Mouse (Mus musculus) yolk sac, embryonic 10.5 days (tissue): ENCODE results near the gene Shc3.
A peak's percentile ranks its signal among the peaks of the same experiment; 100 is the strongest.

Experiments used
- DNase-seq: peaks from one replicate; pipeline ENCODE4 v3.0.0-alpha.2; 2017; ENCODE audit warnings: low spot score

The Shc3 gene

DNA sequence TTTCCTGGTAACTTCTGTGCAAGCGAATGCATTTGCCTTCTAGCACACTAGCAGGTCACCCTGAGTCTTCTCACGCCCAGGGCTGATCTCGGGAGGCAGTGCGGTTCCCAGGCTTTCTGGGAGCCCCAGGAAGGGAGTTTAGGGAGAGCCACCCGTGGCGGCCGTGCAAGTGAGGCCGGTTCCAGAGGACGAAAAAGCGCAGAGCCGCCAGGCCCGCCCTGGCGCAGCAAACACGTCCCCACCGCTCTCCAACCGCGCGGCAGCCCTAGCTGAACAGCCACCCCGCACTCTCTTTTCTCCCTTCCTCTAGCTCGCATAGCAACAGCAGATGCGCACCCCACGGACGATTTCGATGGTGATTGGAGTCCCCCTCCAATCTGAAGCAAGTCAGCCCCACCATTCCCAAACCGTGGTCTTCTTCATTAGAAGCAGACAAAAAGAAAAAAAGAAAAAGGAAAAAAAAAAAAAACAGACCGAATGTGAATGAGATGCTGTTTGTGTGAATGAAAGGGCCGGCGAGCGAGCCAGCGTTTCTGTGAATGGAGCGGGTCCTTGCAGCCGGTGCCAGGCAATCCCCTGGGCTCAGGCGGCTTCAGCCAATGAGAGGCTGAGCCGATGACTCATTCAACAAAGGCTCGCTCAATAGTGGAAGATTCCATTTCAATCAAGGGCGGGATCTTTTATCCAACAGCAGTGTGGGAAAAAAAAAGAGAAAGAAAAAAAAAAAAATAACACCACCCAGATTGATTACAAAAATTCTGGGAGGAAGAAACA, at the start of gene Shc3:
Gene Shc3, minus strand, starts transcription at position 509 of the 774 bp plus-strand sequence.
- peak; percentile 30 for DNase-seq

DNA sequence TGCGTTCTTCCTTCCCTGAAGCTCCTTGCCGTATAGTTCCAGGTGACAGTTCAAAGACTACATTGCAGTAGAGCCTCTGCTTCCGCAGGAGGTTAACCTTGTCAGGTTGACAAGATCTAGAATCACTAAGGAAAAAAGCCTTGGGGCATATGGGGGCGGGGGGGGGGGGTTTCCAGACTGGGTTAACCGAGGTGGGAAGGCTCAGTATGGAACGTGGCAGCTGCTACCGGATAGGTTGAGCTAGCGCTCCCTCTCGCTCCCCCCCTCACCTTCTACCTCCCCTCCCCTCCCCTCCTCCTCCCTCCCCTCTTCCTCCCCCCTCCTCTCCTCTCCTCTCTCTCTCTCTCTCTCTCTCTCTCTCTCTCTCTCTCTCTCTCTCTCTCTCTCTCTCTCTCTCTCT, 49.4 kb upstream of the Shc3 start:
- DNase-seq: no peak

DNA sequence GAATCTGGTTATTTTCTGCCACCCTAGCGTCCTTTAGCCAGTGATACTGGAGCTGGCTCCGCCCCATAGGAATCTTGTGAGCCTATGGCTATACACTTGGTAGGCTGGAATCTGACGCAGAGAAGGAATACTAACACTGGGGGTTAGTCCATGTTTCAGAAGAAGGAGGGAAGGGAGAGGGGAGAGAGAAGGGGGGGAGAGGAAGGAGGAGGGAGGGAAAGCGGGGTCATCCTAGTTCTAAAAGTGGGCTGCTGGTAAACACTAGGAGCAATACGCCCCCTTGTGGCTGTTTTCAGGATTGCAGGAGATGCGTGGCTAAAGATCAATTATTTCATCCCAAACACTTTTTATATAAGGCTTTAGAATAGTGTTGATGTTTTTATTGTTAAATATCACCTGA, 48.6 kb upstream of the Shc3 start:
- peak; percentile 36 for DNase-seq

DNA sequence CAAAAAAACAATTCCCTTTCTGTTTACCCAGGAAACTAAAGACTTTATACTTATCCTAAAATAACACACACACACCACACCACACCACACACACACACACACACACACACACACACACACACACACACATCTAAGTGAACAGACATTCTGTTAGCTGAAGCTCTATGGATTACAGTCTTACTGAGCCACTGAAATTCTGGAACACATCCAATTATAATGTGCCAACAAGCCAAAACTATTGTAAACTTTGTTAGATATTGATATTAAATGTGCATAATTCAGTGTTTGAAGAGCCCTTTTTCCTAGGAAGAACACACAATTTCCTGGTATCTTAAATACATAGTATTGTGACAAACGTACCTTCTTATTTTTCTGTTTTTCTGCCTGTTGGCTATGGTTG, 48.1 kb upstream of the Shc3 start:
- DNase-seq: no peak

DNA sequence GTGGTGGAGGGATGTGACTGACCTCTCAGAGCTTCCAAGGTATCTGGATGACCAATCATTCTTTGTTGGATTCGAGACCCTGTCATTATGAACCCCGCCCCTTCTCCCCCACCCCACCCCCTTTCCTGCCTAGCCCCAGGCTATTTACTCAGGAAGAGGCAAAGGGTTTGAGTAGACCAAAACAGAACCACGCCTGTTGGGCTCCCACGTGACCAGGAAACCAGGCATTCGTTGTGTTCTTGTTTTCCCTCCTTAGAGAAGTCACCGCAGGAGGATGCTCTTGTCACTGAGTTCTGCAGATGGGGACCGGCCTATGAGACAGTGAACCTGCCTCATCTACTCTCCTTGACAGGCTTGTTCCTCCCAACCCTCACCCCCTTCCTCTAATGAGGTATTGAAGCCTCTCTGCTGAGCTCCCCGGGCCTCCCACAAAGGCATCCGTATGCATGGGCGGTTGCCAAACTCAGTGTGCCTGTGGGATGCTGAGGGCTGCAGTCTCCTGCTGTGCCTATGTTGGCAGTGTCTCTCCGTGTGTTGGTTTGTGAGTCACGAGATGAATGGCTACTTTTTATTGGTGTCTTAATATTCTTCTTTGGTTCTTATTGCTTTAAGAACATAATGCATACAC, 47.3 kb upstream of the Shc3 start:
- DNase-seq: no peak

DNA sequence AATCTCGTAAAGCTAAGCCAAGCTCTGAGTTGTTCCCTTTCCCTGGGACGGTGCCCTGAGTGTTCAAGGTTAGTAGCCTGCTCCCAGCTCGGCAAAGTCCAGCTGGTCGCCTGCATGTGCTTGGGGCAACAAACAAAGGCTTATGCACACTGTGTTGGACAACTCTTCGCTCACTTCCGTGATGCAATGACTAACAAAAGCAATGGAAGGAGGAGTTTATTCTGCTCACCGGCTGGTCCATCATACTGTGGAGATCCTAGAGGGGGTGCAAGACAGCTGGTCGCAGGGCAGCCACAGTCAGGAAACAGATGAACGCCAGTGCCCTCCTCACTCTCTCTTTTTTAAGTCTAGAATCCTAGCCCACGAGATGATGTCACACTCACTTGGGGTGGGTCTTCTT, 46.6 kb upstream of the Shc3 start:
- peak; percentile 3 for DNase-seq

DNA sequence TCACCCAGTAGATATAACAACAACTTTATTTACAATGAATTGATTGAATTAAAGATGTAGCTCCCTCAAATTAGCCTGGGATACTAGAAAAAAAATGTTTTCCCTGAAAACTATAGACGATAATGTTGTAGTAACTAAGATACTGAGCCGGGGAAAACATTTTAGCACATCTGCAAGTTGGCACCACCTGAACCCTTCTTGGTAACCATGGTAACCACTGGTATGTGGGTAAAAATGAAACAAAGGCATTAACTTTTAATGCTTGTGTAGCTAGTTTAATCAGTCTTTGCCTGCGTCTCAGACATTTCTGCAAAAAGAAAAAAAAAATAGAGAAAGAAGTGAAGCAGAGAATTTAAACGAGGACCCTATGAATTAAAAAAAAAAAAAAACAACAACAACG, 42.3 kb upstream of the Shc3 start:
- DNase-seq: no peak

DNA sequence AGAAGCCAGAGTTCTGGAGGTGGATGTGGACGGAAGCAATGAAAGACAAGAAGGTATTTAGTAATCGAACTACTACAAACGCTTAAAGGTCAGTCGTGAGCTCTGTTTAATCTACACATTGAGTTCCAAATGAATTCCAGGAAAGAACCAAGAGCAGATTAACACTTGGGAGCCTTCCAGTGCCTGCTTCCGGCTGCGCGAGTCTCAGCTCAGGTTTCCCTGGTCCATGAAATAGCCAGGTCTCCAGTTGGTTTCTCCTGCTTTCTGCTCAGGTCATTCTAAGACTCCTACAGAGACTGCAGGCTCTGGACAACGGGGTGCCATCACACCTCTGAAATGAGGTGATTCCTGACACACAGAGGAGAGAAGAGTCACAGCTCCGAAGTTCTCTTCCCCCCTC, 41.8 kb upstream of the Shc3 start:
- DNase-seq: peak; percentile 17

DNA sequence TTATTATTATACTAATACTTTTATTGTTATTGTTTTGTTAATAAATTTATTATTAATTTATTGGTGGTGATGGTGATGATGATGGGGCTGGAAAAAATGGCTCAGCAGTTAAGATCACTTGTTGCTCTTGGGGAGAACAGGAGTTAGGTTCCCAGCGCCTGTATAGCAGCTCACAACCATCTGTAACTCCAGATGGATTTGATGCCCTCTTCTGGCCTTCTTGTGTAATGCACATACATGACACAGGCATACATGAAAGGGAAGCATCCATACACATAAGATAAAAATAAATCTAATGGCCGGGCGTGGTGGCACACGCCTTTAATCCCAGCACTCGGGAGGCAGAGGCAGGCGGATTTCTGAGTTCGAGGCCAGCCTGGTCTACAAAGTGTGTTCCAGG, 40.0 kb upstream of the Shc3 start:
- no peak for DNase-seq

DNA sequence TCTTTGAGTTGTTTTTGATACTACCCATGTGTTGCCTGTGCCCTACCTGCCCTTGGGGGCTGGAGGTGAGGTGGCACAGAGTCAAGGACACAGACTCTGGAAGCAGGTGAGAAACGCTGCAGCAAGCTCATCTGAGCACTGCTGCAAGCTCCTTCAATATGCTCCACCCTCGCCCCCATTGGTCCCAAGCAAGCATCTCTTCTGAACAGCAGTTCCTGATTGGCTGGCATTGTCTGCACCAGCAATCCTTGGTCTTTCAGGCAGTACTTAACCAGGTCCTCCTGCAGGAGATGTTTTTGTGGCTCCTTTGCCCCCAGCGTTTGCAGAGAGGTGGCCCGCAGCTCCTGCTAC, 34.6 kb upstream of the Shc3 start:
- DNase-seq: no peak

DNA sequence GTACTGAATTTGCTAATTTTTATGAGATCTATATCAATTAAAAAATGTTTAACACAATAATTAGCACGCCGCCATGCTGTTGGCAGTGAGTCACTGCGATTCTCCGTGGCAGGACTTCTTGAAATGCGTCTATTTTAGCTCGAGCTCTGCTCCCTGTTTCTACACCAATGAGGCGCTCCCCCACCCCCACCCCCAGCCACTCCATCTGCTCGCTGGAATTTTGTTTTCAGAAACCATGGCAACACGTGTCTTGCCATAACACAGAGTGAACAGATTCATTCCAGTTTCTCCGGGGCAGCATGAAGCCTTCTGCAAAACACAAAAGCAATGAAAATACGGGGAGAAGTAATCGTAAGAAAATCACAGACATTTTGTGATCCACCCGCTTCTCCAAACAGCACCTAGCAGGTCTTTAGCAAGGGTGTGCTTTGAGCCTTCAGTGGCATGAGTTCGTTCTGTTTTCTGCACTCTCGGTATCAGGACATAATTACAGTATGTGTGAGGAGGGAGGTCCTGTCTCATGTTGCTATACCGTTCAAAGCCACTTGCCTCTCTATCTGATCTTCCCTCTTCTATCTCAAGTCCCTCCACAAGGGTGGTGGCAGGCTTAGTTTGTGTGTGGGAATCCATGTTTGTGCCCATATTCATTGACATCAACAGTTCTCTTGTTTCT, 34.1 kb upstream of the Shc3 start:
- peak; percentile 54 for DNase-seq

DNA sequence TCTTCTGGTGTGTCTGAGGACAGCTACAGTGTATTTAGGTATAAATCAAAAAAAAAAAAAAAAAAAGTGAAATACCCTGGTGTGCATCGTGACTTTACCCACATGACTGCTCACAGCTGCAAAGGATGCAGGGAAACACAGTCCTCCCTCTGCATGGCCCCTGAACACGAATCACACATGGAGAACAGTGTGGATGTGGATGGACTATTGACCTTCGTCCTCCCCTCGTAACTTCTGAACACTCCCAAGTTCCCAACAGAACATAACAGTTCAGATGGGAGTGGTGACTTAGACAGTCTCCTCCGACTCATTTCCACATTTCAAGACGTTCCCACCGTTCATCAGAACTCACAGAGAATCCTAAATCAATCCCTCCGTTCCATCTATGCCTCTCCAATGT, 33.5 kb upstream of the Shc3 start:
- no peak for DNase-seq

DNA sequence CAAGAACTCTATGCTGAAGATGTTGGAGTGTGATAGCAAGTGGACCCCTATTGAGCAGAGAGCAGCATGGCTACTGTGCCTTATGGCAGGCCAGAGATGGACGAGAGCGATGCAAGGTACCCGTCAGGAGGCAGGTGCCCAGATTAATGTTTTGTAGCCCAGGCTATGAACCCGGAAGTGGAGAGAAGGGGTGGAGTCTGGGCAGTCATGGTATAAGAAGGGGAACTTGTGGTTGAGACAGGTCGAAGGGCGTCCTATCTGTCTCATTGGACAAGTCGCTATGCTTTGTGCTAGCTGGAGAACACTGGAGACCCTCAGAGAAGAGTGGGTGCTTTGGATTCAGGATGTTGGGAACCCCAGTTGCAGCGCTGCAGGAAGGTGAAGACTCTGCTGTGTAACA, 30.9 kb upstream of the Shc3 start:
- DNase-seq: no peak

DNA sequence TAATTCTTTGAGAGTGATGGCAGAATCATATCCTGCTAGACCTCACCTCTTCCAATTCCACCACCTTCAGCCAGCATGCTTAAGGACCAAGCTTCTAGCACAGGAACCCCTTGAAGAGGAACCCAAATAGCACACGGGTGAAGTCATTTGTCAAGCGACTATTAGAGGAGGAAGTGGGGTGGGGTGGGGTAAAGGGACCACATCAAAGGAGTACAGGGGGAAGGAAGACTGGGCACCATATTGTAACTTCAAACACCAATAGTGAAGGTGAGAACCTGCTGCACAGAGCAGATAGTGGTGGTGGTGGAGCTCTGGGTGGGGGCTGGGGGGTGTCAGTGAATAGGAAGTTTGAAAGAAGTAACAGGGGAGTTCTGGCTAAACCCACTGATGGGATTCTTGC, 28.8 kb upstream of the Shc3 start:
- DNase-seq: no peak

DNA sequence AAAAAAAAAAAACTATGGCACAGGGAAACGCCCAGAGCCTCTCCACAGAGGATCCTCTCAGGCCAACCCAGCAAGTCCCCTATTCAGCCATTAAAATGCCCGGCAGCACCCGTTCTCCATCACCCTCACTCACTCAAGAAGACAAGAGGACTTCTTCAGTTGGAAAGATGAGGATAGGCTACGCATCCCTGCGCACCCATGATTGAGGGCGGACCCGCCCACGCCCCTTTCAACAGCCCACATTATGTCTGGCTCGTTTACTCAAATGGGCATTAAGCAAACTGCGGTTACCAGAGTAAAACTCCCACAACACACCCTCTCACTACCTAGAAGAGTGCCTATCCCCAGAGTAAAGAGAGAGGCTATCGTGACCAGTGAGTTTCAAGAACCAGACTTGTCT, 26.2 kb upstream of the Shc3 start:
- DNase-seq: no peak

DNA sequence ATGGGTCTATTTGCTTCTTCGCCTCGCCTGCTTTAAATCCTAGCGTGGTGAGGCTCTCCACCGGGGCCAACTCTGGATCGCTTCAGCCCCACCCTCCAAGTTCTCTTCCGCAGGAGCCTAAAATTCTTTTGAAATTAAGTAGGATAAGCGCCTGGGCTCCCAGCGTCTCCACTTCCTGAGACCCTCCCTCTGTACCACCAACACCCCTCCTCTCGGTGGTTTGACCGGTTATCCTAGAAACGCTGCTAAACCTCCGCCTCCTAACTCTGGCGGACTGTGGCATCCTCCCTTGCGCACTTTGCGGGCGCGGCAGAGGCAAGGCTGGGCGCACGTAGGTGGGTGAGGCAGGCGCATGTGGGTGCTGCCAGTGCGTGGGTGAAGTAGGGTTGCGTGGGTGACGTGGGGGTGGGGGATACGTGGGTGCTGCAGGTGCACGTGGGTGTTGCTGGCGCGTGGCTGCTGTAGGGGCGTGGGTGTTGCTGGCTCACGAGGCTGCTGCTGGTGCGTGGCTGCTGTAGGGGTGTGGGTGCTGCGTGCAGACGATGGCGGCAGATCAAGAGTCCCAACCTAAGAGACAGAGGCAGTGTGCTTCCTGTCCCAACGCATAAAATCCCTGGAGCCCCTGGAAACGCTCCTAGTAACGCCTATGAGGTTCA, 25.6 kb upstream of the Shc3 start:
- no peak for DNase-seq

DNA sequence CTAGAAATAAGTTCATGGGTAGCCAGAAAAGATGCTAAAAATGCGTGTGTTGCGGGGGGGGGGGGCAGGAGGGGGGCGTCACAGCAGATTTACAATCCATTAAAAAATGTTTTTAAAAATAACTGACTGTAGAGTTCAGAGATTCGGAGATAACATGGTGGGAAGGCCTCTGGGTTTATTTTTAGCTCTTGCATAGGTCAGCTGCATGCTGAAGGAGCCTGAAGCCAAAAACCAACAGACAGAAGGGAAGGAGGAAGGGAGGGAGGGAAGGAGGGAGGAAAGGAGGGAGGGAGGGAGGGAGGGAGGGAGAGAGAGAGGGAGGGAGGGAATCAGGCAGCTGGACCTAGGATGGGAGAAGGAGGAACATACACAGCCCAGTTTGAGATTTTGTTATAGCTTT, 18.8 kb upstream of the Shc3 start:
- DNase-seq: no peak

DNA sequence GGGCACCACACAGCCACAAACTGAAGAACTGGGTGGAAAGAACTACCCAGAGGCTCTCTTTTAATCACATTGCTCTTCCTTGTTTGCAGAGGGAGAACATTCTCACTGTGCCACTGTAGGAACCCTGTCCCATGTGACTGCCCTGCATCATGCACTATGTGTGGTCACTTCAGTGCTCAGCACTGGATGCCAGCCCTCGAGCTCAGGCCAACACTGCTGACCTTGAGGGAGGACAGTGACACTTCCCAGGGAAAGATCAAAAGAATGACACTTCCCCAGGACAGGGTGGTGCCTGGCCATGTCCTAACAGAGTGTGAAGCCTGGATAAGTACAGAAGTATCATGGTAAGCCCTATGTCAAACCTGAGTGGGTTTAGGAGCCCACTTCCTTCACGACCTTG, 13.0 kb upstream of the Shc3 start:
- DNase-seq: no peak

DNA sequence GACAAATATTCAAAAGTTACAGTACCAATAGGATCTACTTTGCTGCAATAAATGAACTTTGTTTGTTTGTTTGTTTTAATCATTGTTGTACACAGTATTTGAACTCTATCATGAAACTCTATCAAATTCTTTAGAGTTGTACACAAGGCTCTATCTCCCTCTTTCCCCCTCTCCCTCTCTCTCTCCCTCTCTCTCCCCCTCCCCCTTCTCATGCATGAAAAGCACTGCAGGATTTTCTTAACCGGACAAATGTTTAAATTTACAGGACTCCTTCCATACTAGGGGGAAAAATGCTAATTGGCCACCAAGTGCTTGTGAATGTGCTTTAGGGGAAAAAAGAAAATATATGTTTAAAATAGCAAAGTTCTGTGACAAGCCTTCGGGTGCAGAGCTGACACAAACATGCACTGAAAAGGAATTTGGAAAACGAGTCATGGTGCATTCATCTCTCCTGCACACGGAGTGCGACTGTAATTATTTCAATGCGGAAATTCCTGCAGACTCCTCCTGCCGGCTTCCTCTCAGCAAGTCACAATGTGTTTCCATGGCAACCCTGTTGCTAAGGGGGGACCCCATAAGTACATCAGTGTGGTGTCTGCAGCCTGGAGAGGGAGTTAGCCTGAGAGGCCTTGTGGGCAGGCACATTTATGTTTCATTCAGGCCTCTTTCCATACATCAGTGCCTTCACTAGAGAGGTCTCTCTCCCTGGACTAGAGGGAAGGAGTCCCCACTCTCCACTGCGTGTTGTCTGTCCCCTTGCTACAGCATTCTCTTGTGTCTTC, 11.2 kb upstream of the Shc3 start:
- no peak for DNase-seq

DNA sequence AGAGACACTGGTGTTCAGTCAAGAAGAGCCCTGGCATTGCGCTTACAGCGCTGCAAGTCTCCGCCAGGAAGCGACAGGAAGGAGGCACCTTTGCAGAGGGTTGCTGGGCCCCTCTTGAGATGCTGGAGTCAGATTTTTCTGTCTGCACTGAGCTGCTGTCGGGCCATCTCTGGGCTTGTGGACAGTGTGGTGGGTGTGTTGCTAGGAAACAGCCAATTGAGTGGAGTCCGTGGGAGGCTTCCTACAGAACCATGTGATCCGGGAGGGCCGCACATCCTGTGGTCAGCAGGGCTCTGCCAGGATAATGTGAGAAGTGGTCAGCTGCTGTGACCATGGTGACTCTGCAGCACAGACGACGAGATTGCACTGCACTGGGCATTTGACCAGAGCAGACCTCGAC, 4.6 kb upstream of the Shc3 start:
- no peak for DNase-seq

DNA sequence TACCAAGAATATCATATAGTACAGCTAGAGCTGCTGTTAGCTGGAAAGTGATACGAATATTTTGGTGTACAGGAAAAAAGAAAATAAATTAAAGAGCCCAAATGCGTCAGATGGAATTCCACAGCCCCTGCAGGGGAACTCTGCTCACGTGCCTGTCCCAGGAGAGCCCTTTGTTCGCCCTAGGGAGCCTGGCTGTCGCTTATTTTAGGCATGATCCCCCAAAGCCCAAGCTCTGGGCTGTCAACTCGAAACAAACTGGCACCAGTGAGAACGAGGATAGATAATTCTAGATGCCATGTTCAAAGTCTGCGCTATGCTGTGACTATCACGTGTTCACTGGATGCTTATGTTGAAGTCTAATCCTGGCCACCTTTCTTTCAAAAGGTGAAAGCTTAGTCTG, 892 bp upstream of the Shc3 start:
- no peak for DNase-seq

DNA sequence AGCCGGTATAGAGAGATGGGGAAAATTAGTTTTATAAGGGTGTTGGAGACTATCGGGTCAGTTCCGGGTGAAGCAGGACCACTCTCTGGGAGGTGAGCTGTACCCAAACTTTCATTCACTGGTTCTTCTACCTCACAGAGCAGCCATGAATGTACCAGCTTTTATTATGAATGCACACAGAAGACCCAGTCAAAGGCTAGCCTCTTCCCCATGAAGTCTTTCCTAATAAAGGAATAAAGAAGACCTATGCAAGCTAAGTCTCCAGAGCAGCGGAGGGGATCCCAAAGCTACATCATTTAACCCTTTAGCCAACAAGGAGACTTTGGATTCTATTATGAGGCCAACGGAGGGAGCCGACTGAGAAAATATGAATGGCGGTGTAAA, 458 bp upstream of the Shc3 start:
- DNase-seq: no peak
